Mouse (Mus musculus) MEL (cell line): ENCODE results near the gene Gm20388. TPM values are rescaled to one million over a fixed set of nuclear protein-coding genes. Genes with fewer than 3 reads are reported as not detected.
A peak's percentile ranks its signal among the peaks of the same experiment; 100 is the strongest.

Experiments
- DNase-seq: peaks from one replicate; pipeline ENCODE4 v3.0.0; 2011; ENCODE audit warnings: low read depth, low spot score
- H3K27ac ChIP-seq: 2 replicates; pipeline ENCODE4 v1.5.1; 2012; ENCODE audit warnings: low read depth, mild to moderate bottlenecking, control low read depth, low read length, moderate library complexity; ENCODE audit not compliant: control insufficient read depth
- H3K27me3 ChIP-seq, 2 experiments: fragments of 150-350 bp in 1 of 2; sonication (generic) in 1 of 2; 2 replicates each; pipeline ENCODE4 v1.6.1; 2012; ENCODE audit warnings: low read length in 2 of 2, mild to moderate bottlenecking in 2 of 2, improper control_type of control experiment in 1 of 2, moderate library complexity in 1 of 2; ENCODE audit not compliant: insufficient read depth in 2 of 2, control insufficient read depth in 1 of 2
- H3K36me3 ChIP-seq, 2 experiments: 2 replicates each; pipeline ENCODE4 v1.6.1; 2012 to 2014; ENCODE audit warnings: low read length in 2 of 2, improper control_type of control experiment in 1 of 2, inconsistent platforms in 1 of 2, mild to moderate bottlenecking in 1 of 2; ENCODE audit not compliant: insufficient read depth in 2 of 2, control insufficient read depth in 1 of 2
- H3K4me1 ChIP-seq, 2 experiments: fragments of 150-350 bp in 1 of 2; sonication (generic) in 1 of 2; 2 replicates each; pipeline ENCODE4 v1.6.1; 2012; ENCODE audit warnings: low read length in 2 of 2, improper control_type of control experiment in 1 of 2, mild to moderate bottlenecking in 1 of 2; ENCODE audit not compliant: insufficient read depth in 2 of 2, control insufficient read depth in 1 of 2
- H3K4me3 ChIP-seq, 2 experiments: fragments of 150-350 bp in 1 of 2; sonication (generic) in 1 of 2; 2 replicates each; pipeline ENCODE4 v1.5.1; 2012; ENCODE audit warnings: low read depth in 2 of 2, low read length in 2 of 2, mild to moderate bottlenecking in 2 of 2, moderate library complexity in 2 of 2, control low read depth in 1 of 2, improper control_type of control experiment in 1 of 2; ENCODE audit not compliant: control insufficient read depth in 1 of 2, insufficient read depth in 1 of 2
- H3K79me2 ChIP-seq: 2 replicates; pipeline ENCODE4 v1.6.1; 2012; ENCODE audit warnings: mild to moderate bottlenecking, low read length, moderate library complexity; ENCODE audit not compliant: control insufficient read depth, poor library complexity, insufficient read depth
- H3K9ac ChIP-seq: 2 replicates; pipeline ENCODE4 v1.6.1; 2012; ENCODE audit warnings: low read depth, mild to moderate bottlenecking, control low read depth, low read length, moderate library complexity; ENCODE audit not compliant: control insufficient read depth, poor library complexity, severe bottlenecking
- H3K9me3 ChIP-seq: fragments of 150-350 bp; sonication (generic); replicated peaks from 2 replicates; pipeline ENCODE4 v1.6.1; 2012; ENCODE audit warnings: mild to moderate bottlenecking, low read length, improper control_type of control experiment, moderate library complexity; ENCODE audit not compliant: insufficient read depth
- EP300 ChIP-seq, 2 experiments: IDR thresholded peaks; 2 replicates each; pipeline ENCODE4 v1.6.1; 2011; ENCODE audit warnings: improper control_type of control experiment in 2 of 2, low read length in 2 of 2, low read depth in 1 of 2, mild to moderate bottlenecking in 1 of 2
- ETS1 ChIP-seq: IDR thresholded peaks from 2 replicates; pipeline ENCODE4 v1.6.1; 2012; ENCODE audit warnings: low read depth, mild to moderate bottlenecking, inconsistent platforms, low read length, improper control_type of control experiment, moderate library complexity
- GABPA ChIP-seq: IDR thresholded peaks from 2 replicates; pipeline ENCODE4 v1.6.1; 2012; ENCODE audit warnings: low read depth, mild to moderate bottlenecking, inconsistent platforms, low read length, improper control_type of control experiment, moderate library complexity
- MAZ ChIP-seq: IDR thresholded peaks from 2 replicates; pipeline ENCODE4 v1.6.1; 2012; ENCODE audit warnings: low read depth, mild to moderate bottlenecking, inconsistent platforms, low read length, improper control_type of control experiment
- MXI1 ChIP-seq: IDR thresholded peaks from 2 replicates; pipeline ENCODE4 v1.6.1; 2011; ENCODE audit warnings: mild to moderate bottlenecking, low read depth, low read length, improper control_type of control experiment
- MYC ChIP-seq: IDR thresholded peaks from 2 replicates; pipeline ENCODE4 v1.6.1; 2011; ENCODE audit warnings: low read depth, mild to moderate bottlenecking, low read length, improper control_type of control experiment, moderate library complexity
- NELFE ChIP-seq: IDR thresholded peaks from 2 replicates; pipeline ENCODE4 v1.6.1; 2011; ENCODE audit warnings: low read depth, low read length, improper control_type of control experiment
- NRF1 ChIP-seq: IDR thresholded peaks from 2 replicates; pipeline ENCODE4 v1.6.1; 2014; ENCODE audit warnings: low read depth, mild to moderate bottlenecking, inconsistent platforms, low read length, improper control_type of control experiment, moderate library complexity; ENCODE audit not compliant: poor library complexity, insufficient read depth, severe bottlenecking
- POLR2AphosphoS5 ChIP-seq: IDR thresholded peaks from 2 replicates; pipeline ENCODE4 v1.6.1; 2012; ENCODE audit warnings: low read depth, borderline replicate concordance, mild to moderate bottlenecking, inconsistent platforms, low read length, moderate library complexity, mixed read lengths
- RCOR1 ChIP-seq: IDR thresholded peaks from 2 replicates; pipeline ENCODE4 v1.6.1; 2012; ENCODE audit warnings: low read depth, mild to moderate bottlenecking, inconsistent platforms, low read length, improper control_type of control experiment
- SMC3 ChIP-seq: IDR thresholded peaks from 2 replicates; pipeline ENCODE4 v1.6.1; 2011; ENCODE audit warnings: low read depth, low read length, improper control_type of control experiment
- TAL1 ChIP-seq: IDR thresholded peaks from 2 replicates; pipeline ENCODE4 v1.6.1; 2012; ENCODE audit warnings: mild to moderate bottlenecking, inconsistent platforms, low read length, moderate library complexity, mixed read lengths
- TBP ChIP-seq: IDR thresholded peaks from 2 replicates; pipeline ENCODE4 v1.8.0; 2011; ENCODE audit warnings: low read depth, low read length, improper control_type of control experiment
- UBTF ChIP-seq: IDR thresholded peaks from 2 replicates; pipeline ENCODE4 v1.6.1; 2012; ENCODE audit warnings: low read depth, mild to moderate bottlenecking, inconsistent platforms, low read length, improper control_type of control experiment, moderate library complexity, borderline replicate concordance; ENCODE audit not compliant: insufficient read depth
- USF1 ChIP-seq: IDR thresholded peaks from 2 replicates; pipeline ENCODE4 v1.6.1; 2014; ENCODE audit warnings: low read depth, mild to moderate bottlenecking, inconsistent platforms, low read length, improper control_type of control experiment, moderate library complexity
- ZNF384 ChIP-seq: IDR thresholded peaks from 2 replicates; pipeline ENCODE4 v1.6.1; 2012; ENCODE audit warnings: low read depth, mild to moderate bottlenecking, inconsistent platforms, low read length, improper control_type of control experiment
- polyA plus RNA-seq, 2 experiments: library from polyadenylated mRNA; stranded (reverse) in 1 of 2; unstranded in 1 of 2; fragments of >175 nt in 1 of 2; fragments of >200 nt in 1 of 2; gene quantifications; 2 replicates each; pipeline versions ENCODE4 v1.2.1 to v1.2.4; 2012; ENCODE audit warnings: low replicate concordance in 2 of 2, low read depth in 1 of 2; ENCODE audit not compliant: insufficient read length in 2 of 2, insufficient read depth in 1 of 2, missing spikeins in 1 of 2
- total RNA-seq: library from RNA; depleted of rRNA; stranded (reverse); fragments of 300-350 nt; gene quantifications from 2 replicates; pipeline ENCODE4 v1.2.3, GENCODE M21; 2012

Gm20388 gene
- total and polyA plus RNA-seq, 3 experiments = 11.1 to 17.8 TPM; not detected in 1

GRCm38 (mm10) chr8:123874324-123874723 lies 3963.7 kb downstream of the Gm20388 start:
- no peaks in the 10 kb centered on the region for H3K4me1 ChIP-seq
- no peak for TF ChIP-seq TBP
- TF ChIP-seq GABPA = no peak
- TF ChIP-seq NELFE = no peak
- no peak for TF ChIP-seq SMC3
- no peak for TF ChIP-seq EP300 (IDR thresholded peaks at IDR 0.05; ENCODE audit: low read depth in 1 of 2, low read length in 2 of 2)
- no peak for TF ChIP-seq USF1
- no peak for TF ChIP-seq ZNF384
- TF ChIP-seq RCOR1 = no peak
- no peak for TF ChIP-seq MAZ
- no peak for TF ChIP-seq ETS1
- no peak for TF ChIP-seq MYC
- no peak for TF ChIP-seq MXI1
- no peak for TF ChIP-seq NRF1
- no peak for TF ChIP-seq TAL1
- TF ChIP-seq UBTF = no peak
- TF ChIP-seq, all 39 proteins: peak for 0
- Histone ChIP-seq H3K36me3 (no peaks in the 10 kb centered on the region), H3K9ac (no peak overlapping the region), H3K4me3 (no peak overlapping the region), H3K79me2 (no peaks in the 10 kb centered on the region), H3K27me3 (no peaks in the 10 kb centered on the region), H3K9me3 (no peaks in the 10 kb centered on the region), H3K27ac (no peak overlapping the region)
- no peak for DNase-seq

GRCm38 (mm10) chr8:123877865-123878264 lies 3967.2 kb downstream of the Gm20388 start:
- Histone ChIP-seq H3K4me1 (no peaks in the 10 kb centered on the region), H3K4me3 (no peak overlapping the region), H3K27ac (no peak overlapping the region), H3K9me3 (no peaks in the 10 kb centered on the region), H3K36me3 (no peaks in the 10 kb centered on the region), H3K9ac (no peak overlapping the region), H3K27me3 (no peaks in the 10 kb centered on the region), H3K79me2 (no peaks in the 10 kb centered on the region)
- DNase-seq = no peak
- TF ChIP-seq POLR2AphosphoS5 (no peak), ETS1 (peak; percentile 78)
